Mouse (Mus musculus): ENCODE results near the gene Dysf.

The Dysf gene

DNA sequence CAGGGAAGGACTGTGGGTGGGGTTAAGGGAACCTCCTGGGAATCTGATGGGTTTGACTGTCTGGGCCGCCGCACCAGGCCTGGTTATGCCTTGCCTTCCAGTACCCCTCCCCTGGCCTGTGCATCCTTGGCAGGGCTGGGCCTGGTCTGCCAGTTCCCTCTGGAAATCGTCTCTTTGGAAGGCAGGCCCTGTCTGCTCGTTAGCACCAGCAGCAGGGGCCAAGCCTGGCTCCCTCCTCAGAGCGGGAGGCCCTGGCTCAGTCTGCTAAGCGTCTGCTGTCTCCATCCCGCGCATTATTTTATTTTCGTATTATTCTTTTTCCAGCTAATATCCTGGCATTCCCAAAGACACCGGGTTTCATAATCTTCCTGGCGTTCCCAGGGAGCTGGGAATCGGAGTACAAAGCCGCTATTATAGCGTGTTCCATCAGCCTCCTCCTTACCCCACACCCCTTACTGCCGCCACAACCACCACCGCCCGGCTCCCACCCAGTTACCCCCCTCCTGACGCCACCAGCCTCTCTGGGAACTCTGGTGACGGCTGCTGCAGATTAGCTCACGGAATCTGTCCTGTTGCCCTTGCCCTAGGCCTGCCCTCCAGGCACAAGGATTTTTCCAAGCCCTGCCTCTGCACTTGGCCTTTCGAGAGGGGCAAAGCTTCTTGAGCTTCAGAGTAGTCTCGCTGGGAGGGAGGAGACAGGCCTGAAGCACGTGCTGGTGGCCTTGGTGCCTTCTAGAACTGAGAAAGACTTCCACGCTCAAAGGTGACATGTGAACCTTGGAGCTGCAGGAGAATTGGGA, 111.5 kb downstream of the Dysf start:
- DNase-seq: no peak

GRCm38 (mm10) chr6:84124609-84125008, 116.2 kb downstream of the Dysf start:
- DNase-seq: no peak

DNA sequence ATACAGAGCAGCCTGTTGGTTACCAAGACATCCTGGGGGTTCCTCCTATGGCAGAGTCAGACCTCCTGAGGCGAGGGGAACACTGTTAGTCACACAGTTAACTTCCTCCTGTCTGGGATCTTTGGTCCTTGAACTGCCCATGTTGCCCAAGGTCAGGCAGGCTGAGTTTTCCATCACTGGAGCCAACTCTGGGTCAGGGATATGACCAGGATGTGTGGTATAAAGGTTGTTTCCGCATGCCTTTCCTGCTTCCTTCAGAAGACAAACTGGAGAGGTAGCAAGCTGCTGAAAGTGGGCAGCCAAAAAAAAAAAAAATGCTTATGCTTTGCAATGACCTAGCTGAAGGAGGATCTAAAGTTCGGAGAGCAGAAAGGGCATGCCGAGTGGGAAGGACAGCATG, 116.7 kb downstream of the Dysf start:
- DNase-seq: peak; percentile 35

DNA sequence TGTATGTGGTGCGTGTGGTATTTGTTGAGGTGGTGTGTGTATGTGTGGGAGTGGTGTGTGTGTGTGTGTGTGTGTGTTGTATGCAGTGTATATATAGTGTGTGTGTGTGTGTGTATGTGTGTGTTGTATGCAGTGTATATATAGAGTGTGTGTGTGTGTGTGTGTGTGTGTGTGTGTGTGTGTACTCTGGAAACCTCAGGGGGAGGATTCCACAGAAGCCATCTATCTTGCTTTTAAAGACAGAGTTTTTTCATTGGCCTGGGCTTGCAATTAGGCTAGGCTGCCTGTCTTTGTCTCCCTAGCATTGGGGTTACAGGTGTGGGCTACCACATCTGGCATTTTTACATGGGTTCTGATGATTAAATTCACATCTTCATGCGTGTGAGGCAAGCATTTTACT, 119.8 kb downstream of the Dysf start:
- no peak for DNase-seq

- DNase-seq: no peak
Measured at GRCm38 (mm10) chr6:84130867-84131266, 122.5 kb downstream of the Dysf start.

GRCm38 (mm10) chr6:84131539-84131938, 123.1 kb downstream of the Dysf start:
- DNase-seq: no peak

GRCm38 (mm10) chr6:84133053-84133452, 124.7 kb downstream of the Dysf start:
- no peak for DNase-seq

- DNase-seq: no peak
Measured at GRCm38 (mm10) chr6:84133996-84134721, 125.8 kb downstream of the Dysf start.

DNA sequence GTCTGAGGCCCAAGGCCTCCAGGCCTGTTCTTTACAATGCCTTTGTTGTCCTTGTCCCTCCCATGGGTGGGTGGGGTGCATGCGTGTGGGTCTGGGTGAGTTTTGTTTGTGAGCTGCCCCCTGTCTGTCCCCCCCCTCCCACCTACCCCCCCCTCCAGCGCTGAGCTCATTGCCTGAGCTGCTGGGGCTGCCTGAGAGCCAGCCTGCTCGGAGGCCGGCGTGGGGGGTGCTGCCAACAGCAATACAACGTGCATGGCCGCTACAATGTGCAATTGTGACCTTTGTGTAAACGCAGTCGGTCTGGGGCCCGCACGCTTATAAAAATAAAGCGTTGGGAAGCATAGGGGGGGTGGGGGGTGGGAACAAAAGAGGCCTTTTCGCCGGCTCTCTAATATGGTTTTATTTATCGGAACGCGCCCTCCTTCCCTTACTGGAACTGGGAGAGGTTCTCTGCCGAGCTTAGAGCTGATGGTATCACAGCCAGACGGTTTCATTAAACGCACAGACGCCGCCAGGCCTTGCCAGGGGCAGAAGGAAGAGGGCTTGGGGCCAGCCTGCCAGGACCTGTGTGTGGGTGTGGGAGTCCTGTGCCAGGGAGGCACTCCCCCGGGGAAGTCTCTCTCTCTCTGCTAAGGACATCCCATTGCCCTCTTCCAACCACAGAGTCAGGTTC, 126.5 kb downstream of the Dysf start:
- no peak for DNase-seq

GRCm38 (mm10) chr6:84135709-84136108, 127.3 kb downstream of the Dysf start:
- DNase-seq: peak; percentile 20

- no peak for DNase-seq
Measured at GRCm38 (mm10) chr6:84136345-84136744, 128.0 kb downstream of the Dysf start.

GRCm38 (mm10) chr6:84139932-84140331, 131.5 kb downstream of the Dysf start:
- peak; percentile 93 for DNase-seq

DNA sequence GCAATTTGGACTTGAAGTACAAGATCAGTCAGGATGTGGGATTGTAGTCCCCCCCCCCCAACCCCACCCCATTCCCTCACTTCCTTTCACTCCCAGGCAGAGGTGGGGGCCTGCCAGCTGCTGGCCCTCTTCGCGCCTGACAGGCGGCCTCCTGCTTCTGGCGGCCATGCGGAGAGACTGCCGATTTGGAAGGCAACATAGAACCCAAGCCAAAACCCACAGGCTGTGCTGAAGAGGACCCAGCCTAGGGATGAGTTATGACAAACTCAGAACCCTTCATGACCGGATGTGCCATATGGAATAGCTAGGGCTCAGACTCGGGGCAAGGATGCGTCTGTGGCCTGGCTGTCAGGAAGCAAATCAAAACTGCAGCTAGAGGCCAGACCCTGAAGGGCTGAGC, 134.1 kb downstream of the Dysf start:
- DNase-seq: peak; percentile 24

- DNase-seq: no peak
Measured at GRCm38 (mm10) chr6:84143328-84143727, 134.9 kb downstream of the Dysf start.

DNA sequence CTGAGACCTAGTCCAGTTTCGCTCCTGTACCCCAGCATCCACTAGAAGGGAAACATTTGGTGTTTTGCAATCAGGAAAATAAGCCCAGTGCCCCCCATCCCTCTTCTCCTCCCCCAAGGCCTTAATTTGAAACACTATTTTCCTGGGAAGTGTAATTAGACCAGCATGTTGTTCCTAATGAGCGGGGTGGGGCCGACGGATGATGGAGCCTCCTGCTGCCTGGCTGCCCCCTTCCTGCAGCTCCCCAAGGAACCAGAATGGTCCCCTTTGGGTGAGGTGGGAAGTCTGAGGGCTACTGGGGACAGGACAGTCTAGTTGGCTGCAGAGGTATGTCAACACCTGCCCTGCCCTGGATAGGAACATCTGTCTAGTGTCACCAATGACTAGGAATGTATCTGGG, 136.0 kb downstream of the Dysf start:
- DNase-seq: no peak

GRCm38 (mm10) chr6:84147206-84148004, 139.0 kb downstream of the Dysf start:
- DNase-seq: no peak

- no peak for DNase-seq
Measured at GRCm38 (mm10) chr6:84148470-84148869, 140.1 kb downstream of the Dysf start.

DNA sequence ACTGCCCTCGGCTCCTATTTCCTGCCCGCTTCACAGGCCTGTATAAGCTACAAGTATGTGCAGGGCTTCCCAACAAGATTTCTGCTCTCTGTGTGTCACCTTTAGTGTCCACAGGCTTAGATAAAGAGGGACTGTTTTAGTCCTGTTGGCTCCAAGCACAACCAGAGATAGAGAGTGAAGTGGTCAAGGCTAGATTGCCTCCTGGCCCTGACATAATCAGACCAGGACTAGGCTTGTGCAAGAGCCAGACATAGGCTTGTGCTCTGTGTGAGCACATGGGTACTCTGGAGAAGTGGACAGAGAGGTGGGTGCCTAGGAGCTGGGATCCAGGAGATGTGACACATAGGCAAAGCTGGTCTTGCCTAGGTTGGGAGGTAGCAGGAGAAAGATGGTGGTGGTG, 146.1 kb downstream of the Dysf start:
- no peak for DNase-seq

GRCm38 (mm10) chr6:84155765-84156164, 147.4 kb downstream of the Dysf start:
- DNase-seq: no peak

GRCm38 (mm10) chr6:84156481-84157025, 148.2 kb downstream of the Dysf start:
- no peak for DNase-seq

DNA sequence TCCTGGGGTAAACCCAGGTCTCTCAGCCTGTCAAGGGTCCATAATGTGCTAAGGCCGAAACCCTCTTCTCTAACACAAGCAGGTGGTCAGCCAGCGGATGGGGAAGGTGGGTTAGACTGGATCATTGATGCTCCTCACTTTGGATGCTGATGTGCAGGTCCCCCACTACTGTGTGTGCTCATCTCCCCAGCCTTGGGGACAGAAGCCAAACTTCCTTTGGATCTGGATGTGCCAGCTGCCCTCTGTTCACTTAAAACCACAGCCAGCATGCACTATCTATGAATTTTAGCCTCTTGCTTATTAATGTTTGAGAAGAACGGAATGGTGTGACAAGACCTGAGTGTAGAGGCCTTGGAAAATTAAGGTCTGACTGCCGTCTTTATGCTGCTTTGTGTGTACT, 150.7 kb downstream of the Dysf start:
- DNase-seq: no peak

- no peak for DNase-seq
Measured at GRCm38 (mm10) chr6:84167612-84168011, 159.2 kb downstream of the Dysf start.

DNA sequence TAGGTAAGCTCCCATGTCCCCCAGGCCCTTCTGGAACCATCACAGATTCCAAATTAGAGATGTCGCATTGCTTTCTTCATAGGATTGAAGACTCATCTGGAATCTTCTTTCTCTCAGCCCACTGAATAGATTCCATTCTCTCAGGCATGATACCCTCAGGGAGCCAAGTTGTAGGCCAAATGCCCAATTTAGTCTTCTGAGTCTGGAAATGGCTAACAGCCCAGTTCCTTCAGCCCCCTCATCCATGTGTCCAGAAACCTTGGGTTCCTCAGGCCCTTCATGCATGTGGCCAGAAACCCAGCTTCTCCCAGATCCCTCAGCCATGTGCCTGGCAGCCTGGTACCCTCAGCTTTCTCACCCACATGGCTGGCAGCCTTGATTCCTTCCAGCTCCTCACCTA, 160.2 kb downstream of the Dysf start:
- no peak for DNase-seq
